Mouse (Mus musculus): ENCODE data around the gene Snapin. TPM values are rescaled to one million over a fixed set of nuclear protein-coding genes. Genes with fewer than 3 reads are reported as not detected.

Gene Snapin
- polyA plus RNA-seq (2012; rRNA removed) = 47.3 and 49.6 TPM in 2 replicates

GRCm38 (mm10) chr3:90490696-90491256 lies at the start of gene Snapin:
TSS of gene Snapin (minus strand) at chr3:90491033.

GRCm38 (mm10) chr3:90537141-90537904 lies 46.5 kb upstream of the Snapin start, which contains the start of gene S100a16:
TSS of gene S100a16 (plus strand) at chr3:90537254.

GRCm38 (mm10) chr3:90526580-90526979 lies 35.7 kb upstream of the Snapin start, which contains the start of gene S100a14:
TSS of gene S100a14 (plus strand) at chr3:90526856.

GRCm38 (mm10) chr3:90513796-90514590 lies 23.2 kb upstream of the Snapin start, which contains the start of the genes S100a1 and S100a13:
TSS of gene S100a1 (minus strand) at chr3:90514392.
TSS of gene S100a13 (plus strand) at chr3:90514435.

GRCm38 (mm10) chr3:90508950-90509746 lies 18.3 kb upstream of the Snapin start, which contains the start of gene Chtop:
TSS of gene Chtop (minus strand) at chr3:90509498.

GRCm38 (mm10) chr3:90475831-90476611 lies 14.8 kb downstream of the Snapin start, which contains the start of gene Ilf2:
TSS of gene Ilf2 (plus strand) at chr3:90476126.

GRCm38 (mm10) chr3:90465686-90466310 lies 25.0 kb downstream of the Snapin start, which contains the start of gene Npr1:
TSS of gene Npr1 (minus strand) at chr3:90465866.

Other genes with a start within 250 kb of the Snapin start
- 2.2 and 2.9 TPM in 2 replicates for gene Creb3l4, start 247.5 kb downstream of the Snapin start, polyA plus RNA-seq (2012; rRNA removed)
- gene Slc39a1, start 242.9 kb downstream of the Snapin start, polyA plus RNA-seq (2012; rRNA removed) = 27.4 and 33.3 TPM in 2 replicates
- 62.1 and 70.6 TPM in 2 replicates for gene Crtc2, start 236.9 kb downstream of the Snapin start, polyA plus RNA-seq (2012; rRNA removed)
- 22.6 and 23.6 TPM in 2 replicates for gene Dennd4b, start 225.8 kb downstream of the Snapin start, polyA plus RNA-seq (2012; rRNA removed)
- gene Gatad2b, start 197.9 kb downstream of the Snapin start, polyA plus RNA-seq (2012; rRNA removed) = 31.6 and 35.4 TPM in 2 replicates
- gene Slc27a3, start 101.1 kb downstream of the Snapin start, polyA plus RNA-seq (2012; rRNA removed) = 41.9 and 54.3 TPM in 2 replicates
- 54.7 and 56.2 TPM in 2 replicates for gene Ints3, start 57.4 kb downstream of the Snapin start, polyA plus RNA-seq (2012; rRNA removed)
- gene Npr1, start 25.2 kb downstream of the Snapin start, polyA plus RNA-seq (2012; rRNA removed) = 6.2 and 9.0 TPM in 2 replicates
- 195 and 228 TPM in 2 replicates for gene Ilf2, start 14.9 kb downstream of the Snapin start, polyA plus RNA-seq (2012; rRNA removed)
- gene Chtop, start 18.5 kb upstream of the Snapin start, polyA plus RNA-seq (2012; rRNA removed) = 202 and 231 TPM in 2 replicates
- gene S100a1, start 23.4 kb upstream of the Snapin start, polyA plus RNA-seq (2012; rRNA removed) = 10.7 and 14.6 TPM in 2 replicates
- 8.2 and 13.0 TPM in 2 replicates for gene S100a13, start 23.4 kb upstream of the Snapin start, polyA plus RNA-seq (2012; rRNA removed)
- gene S100a14, start 35.8 kb upstream of the Snapin start, polyA plus RNA-seq (2012; rRNA removed) = 0.18 and 4.9 TPM in 2 replicates
- gene S100a16, start 46.2 kb upstream of the Snapin start, polyA plus RNA-seq (2012; rRNA removed) = 22.0 and 30.8 TPM in 2 replicates
- gene S100a3, start 69.5 kb upstream of the Snapin start, polyA plus RNA-seq (2012; rRNA removed) = 0.45 and 0.63 TPM in 2 replicates
- not detected in 2 replicates for gene S100a2, start 99.2 kb upstream of the Snapin start, polyA plus RNA-seq (2012; rRNA removed)
- gene Gm42674, start 110.9 kb upstream of the Snapin start, polyA plus RNA-seq (2012; rRNA removed) = not detected in 2 replicates
- gene S100a4, start 112.7 kb upstream of the Snapin start, polyA plus RNA-seq (2012; rRNA removed) = 2.1 and 5.3 TPM in 2 replicates
- gene S100a5, start 117.5 kb upstream of the Snapin start, polyA plus RNA-seq (2012; rRNA removed) = not detected in 2 replicates
- gene S100a6, start 121.8 kb upstream of the Snapin start, polyA plus RNA-seq (2012; rRNA removed) = 19.4 and 33.6 TPM in 2 replicates
- gene S100a7a, start 163.0 kb upstream of the Snapin start, polyA plus RNA-seq (2012; rRNA removed) = 0.09 and 0.14 TPM in 2 replicates
- 6.5 and 9.2 TPM in 2 replicates for gene S100a8, start 177.9 kb upstream of the Snapin start, polyA plus RNA-seq (2012; rRNA removed)
- 10.0 and 14.8 TPM in 2 replicates for gene S100a9, start 204.7 kb upstream of the Snapin start, polyA plus RNA-seq (2012; rRNA removed)
- 0.05 TPM in 1 of 2 replicates, not detected in the other for gene Pglyrp4, start 235.9 kb upstream of the Snapin start, polyA plus RNA-seq (2012; rRNA removed)

All from central nervous system, embryonic 14 days (tissue).